In genomic region chr17:32872091-32872490, GRCm38 (mm10) we compare ENCODE assay signal across 23 mouse cellular contexts. TPM values are rescaled to one million over a fixed set of nuclear protein-coding genes. Genes with fewer than 3 reads are reported as not detected.
A peak's percentile ranks its signal among the peaks of the same experiment; 100 is the strongest.
DNase-seq lines count a peak whose midpoint lies in the region; TF ChIP-seq lines count a peak whose summit lies in the region.
"Had no signal": no experiment of that assay in that cellular context is flagged by ENCODE, and none has a peak within 500 bp of the region (broad histone marks: within the 10 kb centered on the region; RNA-seq: fewer than 3 reads in every experiment).

No protein-coding gene starts in this region.

- H3K4me1 ChIP-seq in E14TG2a.4 (replicated peaks; ENCODE audit: low read depth, low read length) (peaks cover 47% of the 10 kb centered on the region), ES-Bruce4 (ENCODE audit: control insufficient read depth, insufficient read depth, low read length) (no peaks in the 10 kb centered on the region), ES-E14 (ENCODE audit: control insufficient read depth in 2 of 2, insufficient read depth in 2 of 2, low read length in 2 of 2, poor library complexity in 1 of 2) (peaks cover 0 to 3% of the 10 kb centered on the region in 2 experiments; a peak in 1 of 4 replicates)
- H3K4me1 ChIP-seq: embryonic facial prominence, embryonic 13.5 days; embryonic facial prominence, embryonic 15.5 days; forebrain, embryonic 12.5 days had no signal

- DNase-seq in ES-E14 (ENCODE audit: low read depth, low spot score) (no peak), ZHBTc4 (ENCODE audit: low read depth, low spot score) (peak; percentile 61)
- no peak for DNase-seq in urinary bladder, postnatal 14 days (ENCODE audit: low spot score)
- no peak for DNase-seq in layer of hippocampus, adult 18-20 months (ENCODE audit: low spot score in 2 of 2)
- no peak for DNase-seq in thymus, adult 18-20 months
- DNase-seq: adrenal gland, postnatal 25 days; cerebellum, adult 11-12 months; cerebellum, adult 2 months; cerebellum, adult 9-11 months; cerebellum, postnatal 14 days; cerebellum, postnatal 36 days; embryo, embryonic 11 days had no signal

- H3K27me3 ChIP-seq in E14TG2a.4 (ENCODE audit: insufficient read depth, low read length) = no peaks in the 10 kb centered on the region
- no peaks in the 10 kb centered on the region for H3K27me3 ChIP-seq in ES-Bruce4 (ENCODE audit: control insufficient read depth, insufficient read depth, low read length, poor library complexity, severe bottlenecking)
- H3K27me3 ChIP-seq: embryonic facial prominence, embryonic 13.5 days; embryonic facial prominence, embryonic 15.5 days had no signal

- TF ChIP-seq EP300 in ES-Bruce4 (IDR thresholded peaks at IDR 0.05; ENCODE audit: insufficient read depth, low read depth, low read length) = no peak

- TF ChIP-seq POLR2A in ES-Bruce4 (IDR thresholded peaks at IDR 0.05; ENCODE audit: insufficient read depth, low read length) = no peak

- H3K9ac ChIP-seq in ES-Bruce4 (ENCODE audit: low read depth, poor library complexity, severe bottlenecking) (no peak overlapping the region), ES-E14 (ENCODE audit: insufficient read depth, low read depth, low read length, poor library complexity, severe bottlenecking) (peak overlapping the region; percentile 35; the same call in 1 of the 2 replicates)
- H3K9ac ChIP-seq: embryonic facial prominence, embryonic 13.5 days; embryonic facial prominence, embryonic 15.5 days; forebrain, embryonic 12.5 days had no signal

- in situ Hi-C loops in ES-E14 (cut with MboI; ENCODE audit: low sequenced_read_pairs in 2 of 2, unreplicated experiment in 2 of 2) = no loop called here

- TF ChIP-seq CTCF in E14TG2a.4 (conservative IDR thresholded peaks at IDR 0.05; ENCODE audit: low read length) = no peak
- TF ChIP-seq CTCF in ES-Bruce4 (IDR thresholded peaks at IDR 0.05; ENCODE audit: low read depth, low read length) = no peak

- H3K36me3 ChIP-seq in E14TG2a.4 (ENCODE audit: insufficient read depth, low read length) (peaks cover 14% of the 10 kb centered on the region; the same call in 1 of the 2 replicates), ES-Bruce4 (ENCODE audit: control insufficient read depth, insufficient read depth, low read length, poor library complexity, severe bottlenecking) (no peaks in the 10 kb centered on the region; the same call in none of the 2 replicates), ES-E14 (ENCODE audit: control insufficient read depth, insufficient read depth, low read length, poor library complexity, severe bottlenecking) (no peaks in the 10 kb centered on the region; the same call in 1 of the 2 replicates)
- H3K36me3 ChIP-seq: embryonic facial prominence, embryonic 13.5 days; embryonic facial prominence, embryonic 15.5 days; forebrain, embryonic 10.5 days; forebrain, embryonic 12.5 days had no signal

- H3K27ac ChIP-seq in ES-Bruce4 (ENCODE audit: insufficient read depth, low read length) = peak overlapping the region; percentile 42
- H3K27ac ChIP-seq in ES-E14 (ENCODE audit: insufficient read depth, low read depth, low read length, poor library complexity, severe bottlenecking) = peak overlapping the region; percentile 27
- H3K27ac ChIP-seq: embryonic facial prominence, embryonic 13.5 days; embryonic facial prominence, embryonic 15.5 days; forebrain, embryonic 10.5 days; forebrain, embryonic 12.5 days had no signal

- peaks cover 11% of the 10 kb centered on the region for H3K9me3 ChIP-seq in E14TG2a.4 (ENCODE audit: low read length)
- H3K9me3 ChIP-seq in ES-Bruce4 (replicated peaks; ENCODE audit: control insufficient read depth, insufficient read depth, low read length, poor library complexity, severe bottlenecking) = peaks cover 12% of the 10 kb centered on the region
- H3K9me3 ChIP-seq in ES-E14 (ENCODE audit: control insufficient read depth, insufficient read depth, low read depth, low read length) = no peaks in the 10 kb centered on the region
- H3K9me3 ChIP-seq: embryonic facial prominence, embryonic 13.5 days; embryonic facial prominence, embryonic 15.5 days had no signal

- H3K4me3 ChIP-seq in E14TG2a.4 (replicated peaks; ENCODE audit: low read length) = peak overlapping the region; percentile 45
- no peak overlapping the region for H3K4me3 ChIP-seq in ES-Bruce4 (ENCODE audit: low read depth, low read length)
- peak overlapping the region in 1 of 2 experiments; percentile 10; a peak in 1 of 4 replicates for H3K4me3 ChIP-seq in ES-E14 (ENCODE audit: insufficient read depth in 1 of 2, low read depth in 1 of 2, low read length in 2 of 2, poor library complexity in 1 of 2, severe bottlenecking in 1 of 2)
- H3K4me3 ChIP-seq: embryonic facial prominence, embryonic 13.5 days; embryonic facial prominence, embryonic 15.5 days; erythroblast, embryonic 14.5 days; forebrain, embryonic 10.5 days; forebrain, embryonic 12.5 days had no signal

TF ChIP-seq in ES-E14, 5 proteins besides CTCF, POLR2A, EP300 and RAD21:
- TF ChIP-seq ZNF384 (IDR thresholded peaks at IDR 0.05; ENCODE audit: low read depth, low read length) = no peak
- TF ChIP-seq HCFC1 (IDR thresholded peaks at IDR 0.05; ENCODE audit: borderline replicate concordance, insufficient read depth, low read length) = no peak
- no peak for TF ChIP-seq MAFK (IDR thresholded peaks at IDR 0.05; ENCODE audit: insufficient read depth, low read depth, low read length)
- no peak for TF ChIP-seq ZC3H11A (IDR thresholded peaks at IDR 0.05; ENCODE audit: borderline replicate concordance, low read depth, low read length)
- TF ChIP-seq CHD2 (IDR thresholded peaks at IDR 0.05; ENCODE audit: low read depth, low read length) = no peak

RNA-seq across cellular contexts. Expression of gene Zfp870, which starts 19.4 kb away (rescaled TPM):
- 17.6 and 19.0 TPM in 2 replicates for polyA plus RNA-seq in ES-Bruce4 (2011; ENCODE audit: insufficient read depth, insufficient read length, low read depth, missing spikeins)
- 9.5 and 9.9 TPM in 2 replicates for total RNA-seq in ES-E14 (2012; rRNA removed)
- 10 to 100 TPM in 1 of 2 experiments, 1 to 10 TPM in 1; 9.9 to 11.1 TPM for total RNA-seq in layer of hippocampus, adult 18-20 months (2021)
- total RNA-seq: MEL had no signal

RNA-seq across cellular contexts. Expression of gene Zfp799, which starts 42.0 kb away (rescaled TPM):
- polyA plus RNA-seq in ES-Bruce4 (2011; ENCODE audit: insufficient read depth, insufficient read length, low read depth, missing spikeins) = 25.5 and 27.1 TPM in 2 replicates
- total RNA-seq in ES-E14 (2012; rRNA removed) = 9.3 and 12.9 TPM in 2 replicates
- total RNA-seq in layer of hippocampus, adult 18-20 months (2021) = 10 to 100 TPM; 26.6 to 30.7 TPM
- total RNA-seq: MEL had no signal
- polyA plus RNA-seq: erythroblast, embryonic 14.5 days had no signal

RNA-seq across cellular contexts. Expression of gene Cyp4f14, which starts 45.1 kb away (rescaled TPM):
- polyA plus RNA-seq in ES-Bruce4 (2011; ENCODE audit: insufficient read depth, insufficient read length, low read depth, missing spikeins) = not detected in 2 replicates
- 0.32 and 0.58 TPM in 2 replicates for total RNA-seq in ES-E14 (2012; rRNA removed)
- 1 to 10 TPM; 4.3 to 5.5 TPM for total RNA-seq in layer of hippocampus, adult 18-20 months (2021)
- total RNA-seq: common myeloid progenitor, adult 5-6 weeks; MEL had no signal
- polyA plus RNA-seq: embryonic facial prominence, embryonic 11.5 days; embryonic facial prominence, embryonic 13.5 days; embryonic facial prominence, embryonic 15.5 days; erythroblast, embryonic 14.5 days; forebrain, embryonic 10.5 days; forebrain, embryonic 12.5 days; forebrain, embryonic 14.5 days had no signal
